Mouse (Mus musculus) heart, postnatal 0 days (tissue): ENCODE data around the gene Ankk1.

ENCODE experiments used
- CTCF ChIP-seq: IDR thresholded peaks from 2 replicates; pipeline ENCODE4 v1.5.1; 2016; ENCODE audit warnings: antibody characterized with exemption, control low read depth, low read depth
- EP300 ChIP-seq: IDR thresholded peaks from 2 replicates; pipeline ENCODE4 v1.6.1; 2016; ENCODE audit warnings: antibody characterized with exemption, low read depth

DNA sequence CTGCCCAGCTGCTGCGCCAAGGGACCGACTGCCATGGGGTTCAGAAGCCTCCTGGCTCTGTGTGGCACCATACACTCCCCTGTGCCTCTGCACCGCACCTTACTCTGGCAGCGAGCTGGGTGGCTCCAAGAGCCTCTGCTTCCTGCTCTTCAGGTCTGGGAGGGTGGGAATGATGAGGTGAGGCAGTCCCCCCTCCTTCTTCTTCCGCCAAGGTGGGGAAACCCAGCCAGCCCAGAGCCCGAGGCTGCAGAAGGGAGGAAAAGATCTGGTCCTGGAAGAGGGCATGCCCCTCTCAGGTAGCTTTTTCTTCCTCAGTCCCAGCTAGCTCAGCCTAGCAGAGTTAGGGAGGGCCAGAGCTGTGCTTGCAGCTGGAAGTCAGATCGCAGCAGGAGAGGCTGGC, at the start of gene Ankk1:
- TF ChIP-seq EP300 (no peak), CTCF (no peak)
